Mouse (Mus musculus) lung, postnatal 0 days (tissue): Measurements from ENCODE around the gene Nkx2-5. TPM values are rescaled to one million over a fixed set of nuclear protein-coding genes. Genes with fewer than 3 reads are reported as not detected.

Experiments used
- ATAC-seq: fragments of 200-750 bp; cut with Nextera tagmentation; 2 replicates; pipeline ENCODE4 v1.8.0; 2017; ENCODE audit warnings: moderate library complexity
- DNase-seq: peaks from one replicate; pipeline ENCODE4 v3.0.0-alpha.2; 2016; ENCODE audit warnings: low spot score
- H3K27ac ChIP-seq: fragments of 300-500 bp; sonication (generic); 2 replicates; pipeline ENCODE4 v1.5.1; 2014; ENCODE audit warnings: antibody characterized with exemption, mild to moderate bottlenecking, low read length, mixed read lengths
- H3K27me3 ChIP-seq: fragments of 300-500 bp; sonication (generic); replicated peaks from 2 replicates; pipeline ENCODE4 v1.6.1; 2014; ENCODE audit warnings: low read length, mixed read lengths; ENCODE audit not compliant: insufficient read depth
- H3K36me3 ChIP-seq: fragments of 300-500 bp; sonication (generic); 2 replicates; pipeline ENCODE4 v1.6.1; 2014; ENCODE audit warnings: low read length, mixed read lengths; ENCODE audit not compliant: insufficient read depth
- H3K4me1 ChIP-seq: fragments of 300-500 bp; sonication (generic); 2 replicates; pipeline ENCODE4 v1.6.1; 2014; ENCODE audit warnings: antibody characterized with exemption, low read depth, low read length, mixed read lengths; ENCODE audit not compliant: insufficient read depth
- H3K4me2 ChIP-seq: fragments of 300-500 bp; sonication (generic); replicated peaks from 2 replicates; pipeline ENCODE4 v1.6.1; 2014; ENCODE audit warnings: low read depth, mild to moderate bottlenecking, low read length, moderate library complexity, mixed read lengths
- H3K4me3 ChIP-seq: fragments of 300-500 bp; sonication (generic); 2 replicates; pipeline ENCODE4 v1.5.1; 2014; ENCODE audit warnings: low read depth, low read length
- H3K9ac ChIP-seq: fragments of 300-500 bp; sonication (generic); replicated peaks from 2 replicates; pipeline ENCODE4 v1.6.1; 2014; ENCODE audit warnings: low read depth, mild to moderate bottlenecking
- H3K9me3 ChIP-seq: fragments of 300-500 bp; sonication (generic); 2 replicates; pipeline ENCODE4 v1.6.1; 2016; ENCODE audit warnings: low read length, mixed read lengths
- CTCF ChIP-seq: IDR thresholded peaks from 2 replicates; pipeline ENCODE4 v1.5.1; 2016; ENCODE audit warnings: antibody characterized with exemption, mild to moderate bottlenecking
- EP300 ChIP-seq: IDR thresholded peaks from 2 replicates; pipeline ENCODE4 v1.6.1; 2016; ENCODE audit warnings: antibody characterized with exemption, mild to moderate bottlenecking, control low read depth
- WGBS: fragments of 180-500 bp; shearing (Covaris S2); extraction: QIAGEN DNeasy Blood & Tissue Kit; methylation state at CpG from one replicate; pipeline ENCODE4 v1.1.7; 2014; 5-methylcytosine and 5-hydroxymethylcytosine counted together
- polyA plus RNA-seq: library from polyadenylated mRNA; unstranded; fragments of >200 nt; fragmentation: Nextera tagmentation; extraction: Ambion mirVana; gene quantifications from 2 replicates; pipeline ENCODE4 v1.2.1, GENCODE M21; 2015

Gene Nkx2-5
- polyA plus RNA-seq, 1 experiment from 2014 or later = 0.38 TPM

- Histone ChIP-seq H3K27ac (no peak overlapping the region), H3K4me3 (no peak overlapping the region), H3K4me2 (no peak overlapping the region), H3K9me3 (no peaks in the 10 kb centered on the region), H3K9ac (no peak overlapping the region), H3K36me3 (no peaks in the 10 kb centered on the region), H3K4me1 (no peaks in the 10 kb centered on the region; the same call in 1 of the 2 replicates), H3K27me3 (peaks cover 58% of the 10 kb centered on the region)
- ATAC-seq (no peak), DNase-seq (no peak)
- 44% methylated on average over 8 of the region's 9 CpGs for WGBS
- TF ChIP-seq EP300 = no peak
- no peak for TF ChIP-seq CTCF
These were observed 9.6 kb downstream of the Nkx2-5 start for GRCm38 (mm10) chr17:26834966-26835755.

DNA sequence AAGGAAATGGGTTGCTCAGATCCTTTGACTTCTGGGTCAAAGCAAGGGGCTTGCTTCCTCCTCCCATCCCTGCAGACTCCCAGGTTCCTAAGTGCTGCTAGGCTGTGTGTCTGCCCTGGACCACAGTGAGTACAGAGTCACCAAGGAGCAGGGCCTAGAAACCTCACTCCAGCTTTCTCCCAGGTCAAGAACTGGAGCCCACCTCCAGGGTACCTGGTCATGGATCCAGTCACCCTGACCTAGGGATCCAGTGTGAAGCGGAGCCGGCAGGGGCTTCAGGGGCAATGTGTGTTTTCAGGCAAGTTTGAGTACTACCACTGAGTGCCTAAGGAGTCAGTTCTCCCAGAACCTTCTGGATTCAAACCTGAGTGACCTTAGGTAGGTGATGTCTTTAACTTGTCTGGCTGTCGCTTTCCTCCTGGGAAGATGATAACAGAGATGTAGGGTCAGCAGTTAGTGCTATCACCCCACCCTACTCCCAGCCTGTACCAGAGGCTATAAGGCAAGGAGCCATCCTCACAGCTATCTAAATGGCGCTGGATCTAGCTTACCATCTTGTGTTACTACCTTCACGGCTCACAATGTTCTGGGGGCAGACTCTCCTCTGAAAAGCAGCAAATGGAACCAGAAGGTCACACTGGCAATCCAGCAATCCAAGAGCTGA is 10.4 kb downstream of the Nkx2-5 start:
- peaks cover 50% of the 10 kb centered on the region for H3K27me3 ChIP-seq
- no peak for ATAC-seq

GRCm38 (mm10) chr17:26833806-26834205 is 11.0 kb downstream of the Nkx2-5 start:
- H3K4me3 ChIP-seq = no peak overlapping the region

More for the DNA sequence above, 10.4 kb downstream of the Nkx2-5 start:
- Histone ChIP-seq H3K4me1 (no peaks in the 10 kb centered on the region; the same call in 1 of the 2 replicates), H3K9ac (no peak overlapping the region), H3K9me3 (no peaks in the 10 kb centered on the region), H3K4me2 (no peak overlapping the region), H3K36me3 (no peaks in the 10 kb centered on the region), H3K27ac (no peak overlapping the region), H3K4me3 (no peak overlapping the region)
- no peak for TF ChIP-seq EP300
- TF ChIP-seq CTCF = no peak
- DNase-seq = no peak
- WGBS = 60% methylated on average over 5 of the region's 5 CpGs

GRCm38 (mm10) chr17:26826131-26826530 is 18.7 kb downstream of the Nkx2-5 start:
- no peak overlapping the region for H3K27ac ChIP-seq
- H3K4me2 ChIP-seq = no peak overlapping the region
- no peak for ATAC-seq
- TF ChIP-seq EP300 (no peak), CTCF (no peak)
- no peaks in the 10 kb centered on the region for H3K36me3 ChIP-seq
- H3K4me3 ChIP-seq = no peak overlapping the region
- H3K4me1 ChIP-seq = no peaks in the 10 kb centered on the region
- H3K9ac ChIP-seq = no peak overlapping the region
- no peaks in the 10 kb centered on the region for H3K9me3 ChIP-seq
- DNase-seq = no peak
- no peaks in the 10 kb centered on the region for H3K27me3 ChIP-seq
- WGBS = 60% methylated on average over 15 of the region's 17 CpGs

More at GRCm38 (mm10) chr17:26833806-26834205, 11.0 kb downstream of the Nkx2-5 start:
- no peak overlapping the region for H3K9ac ChIP-seq
- no peak overlapping the region for H3K4me2 ChIP-seq
- peaks cover 44% of the 10 kb centered on the region for H3K27me3 ChIP-seq
- TF ChIP-seq EP300 (no peak), CTCF (no peak)
- H3K4me1 ChIP-seq = no peaks in the 10 kb centered on the region; the same call in 1 of the 2 replicates
- no peaks in the 10 kb centered on the region for H3K36me3 ChIP-seq
- H3K27ac ChIP-seq = no peak overlapping the region
- DNase-seq = no peak
- H3K9me3 ChIP-seq = no peaks in the 10 kb centered on the region
- no peak for ATAC-seq
- WGBS = 82% methylated on average over 2 of the region's 2 CpGs

DNA sequence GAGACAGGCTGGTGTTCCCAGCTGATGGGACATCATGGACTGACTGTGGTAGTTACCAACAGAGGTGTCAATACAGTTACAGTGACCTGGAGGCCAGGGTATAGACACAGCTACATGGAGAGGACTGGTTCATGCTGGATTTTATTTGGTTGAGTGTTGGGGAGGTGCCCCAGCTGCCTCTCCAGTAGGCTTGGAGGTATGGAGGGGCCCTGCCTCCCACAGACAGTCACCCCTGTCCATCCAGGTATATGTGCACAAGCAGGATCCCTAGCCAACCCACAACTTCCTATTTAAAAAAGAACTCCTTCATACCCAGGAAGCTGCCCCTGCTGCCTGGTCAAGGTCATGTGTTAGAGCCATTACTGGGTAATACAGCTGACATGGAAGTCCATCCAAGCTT is 27.0 kb downstream of the Nkx2-5 start:
- no peak overlapping the region for H3K9ac ChIP-seq
- TF ChIP-seq CTCF (no peak), EP300 (no peak)
- ATAC-seq = no peak
- no peaks in the 10 kb centered on the region for H3K27me3 ChIP-seq
- H3K27ac ChIP-seq = no peak overlapping the region
- H3K4me3 ChIP-seq = no peak overlapping the region
- H3K4me2 ChIP-seq = no peak overlapping the region
- DNase-seq = no peak
- H3K4me1 ChIP-seq = no peaks in the 10 kb centered on the region
- H3K9me3 ChIP-seq = no peaks in the 10 kb centered on the region
- H3K36me3 ChIP-seq = no peaks in the 10 kb centered on the region

GRCm38 (mm10) chr17:26816810-26817209 is 28.0 kb downstream of the Nkx2-5 start:
- 69% methylated on average over 6 of the region's 6 CpGs for WGBS
- ATAC-seq (no peak), DNase-seq (no peak)
- Histone ChIP-seq H3K4me2 (no peak overlapping the region), H3K36me3 (no peaks in the 10 kb centered on the region), H3K9me3 (no peaks in the 10 kb centered on the region), H3K27me3 (no peaks in the 10 kb centered on the region), H3K9ac (no peak overlapping the region), H3K4me1 (no peaks in the 10 kb centered on the region), H3K27ac (no peak overlapping the region), H3K4me3 (no peak overlapping the region)
- TF ChIP-seq CTCF (no peak), EP300 (no peak)
